ENCODE assay signal across 12 mouse cellular contexts in the genomic region with DNA sequence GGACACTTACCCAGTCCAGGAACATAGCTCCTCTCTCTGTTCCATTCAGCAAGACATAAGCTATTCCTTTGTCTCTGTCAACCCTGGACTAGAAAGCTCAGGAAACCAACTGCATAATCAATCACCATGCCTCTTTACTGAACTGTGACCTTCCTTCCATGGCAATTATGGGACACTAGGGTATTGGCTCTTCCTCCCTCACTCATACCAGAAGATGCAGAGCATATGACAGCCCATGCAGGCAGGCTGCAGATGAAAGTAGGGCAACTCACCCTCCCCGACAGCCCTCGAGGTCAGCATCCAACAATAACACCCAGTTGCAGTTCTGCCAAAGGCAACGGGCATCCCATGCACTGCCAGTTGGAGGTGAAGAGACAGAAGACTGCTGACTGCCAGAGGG.
DNase-seq lines count a peak whose midpoint lies in the region; ATAC-seq and TF ChIP-seq lines count a peak whose summit lies in the region.
"Had no signal": no experiment of that assay in that cellular context is flagged by ENCODE, and none has a peak within 500 bp of the region (broad histone marks: within the 10 kb centered on the region; RNA-seq: fewer than 3 reads in every experiment).

No protein-coding gene starts in this region.

- H3K27ac ChIP-seq in left cerebral cortex, adult 2 months = no peak overlapping the region
- no peak overlapping the region for H3K27ac ChIP-seq in neural tube, embryonic 11.5 days (ENCODE audit: low read depth, low read length)
- H3K27ac ChIP-seq: forebrain, embryonic 13.5 days; heart, adult 2 months; hindbrain, embryonic 15.5 days had no signal

- DNase-seq in left cerebral cortex, postnatal 4 days = peak; percentile 12
- DNase-seq in left cerebral cortex, adult 2 months (ENCODE audit: extremely low spot score in 1 of 2, low spot score in 2 of 2) = no peak
- peak; percentile 4 for DNase-seq in adrenal gland, postnatal 25 days
- peak; percentile 26 for DNase-seq in cerebellum, adult 9-11 months
- DNase-seq in neural tube, embryonic 11.5 days (ENCODE audit: low spot score) = no peak
- no peak for DNase-seq in urinary bladder, postnatal 14 days (ENCODE audit: low spot score)
- DNase-seq: right cerebral cortex, postnatal 4 days had no signal

- intact Hi-C loops in left cerebral cortex, postnatal 4 days (cut with DNase I) = no loop called here
- intact Hi-C loops in left cerebral cortex, adult 2 months (cut with DNase I) = no loop called here

- no peaks in the 10 kb centered on the region for H3K36me3 ChIP-seq in neural tube, embryonic 11.5 days (ENCODE audit: control insufficient read depth, insufficient read depth, low read length)
- H3K36me3 ChIP-seq: hindbrain, embryonic 15.5 days had no signal

- ATAC-seq in neural tube, embryonic 11.5 days (ENCODE audit: insufficient read depth, low FRiP score, low TSS enrichment) = peak; percentile 35; the same call in 1 of the 2 replicates
- no peak for ATAC-seq in CD4-positive, CD25-positive, alpha-beta regulatory T cell, adult 4 months
- ATAC-seq: forebrain, embryonic 13.5 days had no signal

- TF ChIP-seq CTCF in left cerebral cortex, adult 2 months (IDR thresholded peaks at IDR 0.05) = no peak

- 46% methylated on average over 3 of the region's 3 CpGs for WGBS in neural tube, embryonic 11.5 days

- H3K9me3 ChIP-seq in neural tube, embryonic 11.5 days (ENCODE audit: control insufficient read depth, low read length) = no peaks in the 10 kb centered on the region
- H3K9me3 ChIP-seq: forebrain, embryonic 13.5 days; hindbrain, embryonic 15.5 days had no signal

- no peaks in the 10 kb centered on the region for H3K27me3 ChIP-seq in neural tube, embryonic 11.5 days (ENCODE audit: control insufficient read depth, insufficient read depth, low read length)
- H3K27me3 ChIP-seq: forebrain, embryonic 13.5 days; hindbrain, embryonic 15.5 days had no signal

- no peak overlapping the region for H3K4me2 ChIP-seq in neural tube, embryonic 11.5 days (ENCODE audit: low read depth)
- H3K4me2 ChIP-seq: forebrain, embryonic 13.5 days; hindbrain, embryonic 15.5 days; liver, embryonic 11.5 days had no signal

- H3K9ac ChIP-seq in neural tube, embryonic 11.5 days (ENCODE audit: low read length) = no peak overlapping the region
- H3K9ac ChIP-seq: forebrain, embryonic 13.5 days; hindbrain, embryonic 15.5 days had no signal

- H3K4me1 ChIP-seq in neural tube, embryonic 11.5 days (ENCODE audit: control insufficient read depth, insufficient read depth, low read length) = no peaks in the 10 kb centered on the region
- H3K4me1 ChIP-seq: forebrain, embryonic 13.5 days; hindbrain, embryonic 15.5 days had no signal

- H3K4me3 ChIP-seq in left cerebral cortex, adult 2 months = no peak overlapping the region
- H3K4me3 ChIP-seq in neural tube, embryonic 11.5 days (ENCODE audit: low read depth, low read length) = no peak overlapping the region
- H3K4me3 ChIP-seq: forebrain, embryonic 13.5 days; heart, adult 2 months; hindbrain, embryonic 15.5 days had no signal

Comparison
In these comparisons a context has a peak if more than half of its experiments do, and no peak if none do; other contexts are left out.
1. DNase-seq: peak in left cerebral cortex, postnatal 4 days (single experiment), adrenal gland, postnatal 25 days (single experiment) and cerebellum, adult 9-11 months (single experiment); none in left cerebral cortex, adult 2 months (0 of 2), neural tube, embryonic 11.5 days (single experiment) and urinary bladder, postnatal 14 days (single experiment).